Mouse (Mus musculus): ENCODE measurements at regions not wholly inside any gene's neighbourhood (a gene's known extent, or its start where the extent isn't known, plus 50 kb on each side); places are given as distances from the start of the nearest gene placed in this dataset.

GRCm38 (mm10) chr8:17984779-17985178, 993.3 kb downstream of the Defb40 start:
- no peak for TF ChIP-seq POLR2A (IDR thresholded peaks at IDR 0.05; ENCODE audit: extremely low read depth, insufficient read depth, low read length)
- no peak for TF ChIP-seq CTCF (IDR thresholded peaks at IDR 0.05; ENCODE audit: extremely low read depth, insufficient read depth, low read length)

Data from cortical plate, adult 2 months (tissue).